Mouse (Mus musculus): ENCODE results near the gene Krt34.

DNA sequence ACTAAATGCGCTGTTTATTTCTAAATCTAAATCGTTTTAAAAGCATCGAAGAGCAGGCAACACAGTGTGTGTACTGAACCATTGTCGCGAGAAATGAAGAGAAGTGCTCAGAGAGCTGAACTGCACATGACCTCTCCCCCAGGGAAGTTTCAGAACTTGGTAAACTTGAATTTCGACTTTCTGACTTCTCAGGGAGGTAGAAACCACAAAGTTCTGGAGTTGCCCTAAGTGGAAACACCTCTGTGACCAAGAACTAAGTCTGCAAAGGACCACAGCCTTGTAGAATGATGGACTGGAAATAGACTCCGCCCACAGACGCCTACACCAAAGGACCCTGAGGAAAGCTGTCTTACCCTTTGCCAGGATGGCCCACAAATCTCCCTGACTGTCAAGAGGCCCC lies 35.4 kb downstream of the Krt34 start:
- no peak for TF ChIP-seq CTCF (conservative IDR thresholded peaks at IDR 0.05; ENCODE audit: insufficient read depth, insufficient read length, low read depth, low read length)
- TF ChIP-seq POLR2A (IDR thresholded peaks at IDR 0.05; ENCODE audit: low read depth, low read length), result no peak
